Mouse (Mus musculus) kidney, adult 11 months (tissue): ENCODE results near the gene Hoxb1.

Experiments
- DNase-seq: peaks from one replicate; pipeline ENCODE4 v3.0.0; 2022

The Hoxb1 gene

DNA sequence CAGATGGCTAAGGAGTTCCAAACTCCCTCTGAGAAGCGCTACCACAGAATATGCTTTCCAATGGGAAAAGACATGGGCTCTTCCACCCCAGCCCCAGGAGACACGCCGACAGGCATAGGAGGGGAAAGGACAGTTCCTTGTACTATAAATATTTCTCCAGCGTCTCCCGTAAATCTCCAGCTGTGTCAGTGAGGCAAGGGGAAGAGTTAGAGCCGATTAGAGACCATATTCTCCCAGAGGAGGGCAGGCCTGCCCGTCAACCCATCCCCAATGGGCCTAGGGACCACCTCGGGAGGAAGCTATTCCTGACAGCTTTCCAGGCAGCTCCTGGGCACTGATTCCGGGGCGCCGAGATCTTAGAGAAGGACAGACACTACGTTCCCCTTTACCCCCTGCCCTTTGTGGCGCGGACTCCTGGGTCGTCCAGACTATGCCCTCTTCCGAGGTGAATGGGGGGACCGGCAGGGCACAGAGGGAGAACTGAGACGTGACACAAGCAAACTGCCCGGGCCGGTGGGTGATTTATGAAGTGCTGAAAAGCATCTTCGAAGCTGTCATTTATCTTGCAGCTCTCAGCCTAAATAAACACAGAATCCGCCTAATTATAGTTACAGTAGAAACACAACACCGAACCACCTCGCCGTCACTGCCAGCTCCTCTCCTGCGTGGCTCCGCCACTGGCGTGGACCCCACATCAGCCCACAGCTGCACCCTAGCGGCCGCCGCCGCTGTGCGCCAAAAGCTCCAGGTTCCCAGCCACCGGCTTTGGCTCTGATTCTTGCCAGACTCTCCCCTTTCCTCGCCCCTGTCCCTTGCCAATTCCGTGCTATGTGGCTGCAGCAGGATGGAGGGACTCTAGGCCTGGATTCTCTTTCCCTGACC is 41.9 kb downstream of the Hoxb1 start:
- DNase-seq, result peak; percentile 78

DNA sequence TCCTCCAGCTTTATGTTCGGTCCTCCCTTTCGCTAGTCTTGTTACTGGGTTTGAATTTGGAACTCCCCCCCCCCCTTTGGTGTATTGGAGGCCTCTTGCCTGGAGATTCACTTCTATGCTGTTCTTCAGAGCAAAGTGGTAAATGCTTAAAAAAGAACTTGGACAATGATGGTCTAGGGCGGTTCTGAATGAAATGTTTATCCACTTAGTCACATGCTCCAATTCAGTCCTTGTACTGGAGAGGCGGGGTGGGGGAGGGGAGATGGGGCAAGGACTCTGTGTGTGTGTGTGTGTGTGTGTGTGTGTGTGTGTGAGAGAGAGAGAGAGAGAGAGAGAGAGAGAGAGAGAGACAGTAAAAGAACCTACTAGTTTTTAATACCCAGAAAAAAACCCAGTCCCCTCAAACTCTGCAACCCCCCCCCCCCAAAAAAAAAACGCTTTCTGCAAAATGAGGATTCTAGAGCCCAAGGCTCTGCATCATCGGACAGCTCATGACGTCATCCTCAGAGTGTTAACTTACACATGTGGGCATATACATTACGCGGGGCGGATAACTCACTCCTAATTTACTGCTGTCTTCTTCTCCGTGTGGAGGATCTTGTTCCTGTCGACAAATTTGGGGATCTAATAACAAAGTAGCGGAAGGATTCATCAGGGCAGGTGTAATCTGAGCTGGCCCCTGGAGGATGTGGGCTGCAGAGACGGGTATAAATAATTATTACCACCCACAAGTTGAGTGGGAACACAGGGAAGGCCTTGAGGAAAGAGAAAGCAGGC is 42.9 kb downstream of the Hoxb1 start:
- no peak for DNase-seq

DNA sequence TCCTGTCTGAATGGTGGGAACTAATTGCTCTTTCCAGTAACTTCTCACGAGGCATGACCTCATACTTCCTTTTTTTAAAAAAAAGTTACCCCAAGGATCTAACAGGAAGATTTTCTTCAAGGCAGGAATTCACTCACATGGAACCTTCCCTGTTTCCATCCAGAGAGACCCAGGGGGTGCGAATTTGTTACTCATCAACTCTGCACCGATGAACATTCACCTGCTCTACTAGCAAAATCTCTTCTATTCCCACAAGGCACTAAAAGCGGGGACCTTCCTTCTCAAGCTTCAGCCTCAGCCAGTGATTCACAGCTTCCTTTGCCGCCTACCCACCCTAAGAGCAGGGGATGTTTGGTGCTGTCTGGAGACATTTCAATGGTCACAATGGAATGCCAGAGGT is 45.5 kb downstream of the Hoxb1 start:
- DNase-seq, result peak; percentile 78

DNA sequence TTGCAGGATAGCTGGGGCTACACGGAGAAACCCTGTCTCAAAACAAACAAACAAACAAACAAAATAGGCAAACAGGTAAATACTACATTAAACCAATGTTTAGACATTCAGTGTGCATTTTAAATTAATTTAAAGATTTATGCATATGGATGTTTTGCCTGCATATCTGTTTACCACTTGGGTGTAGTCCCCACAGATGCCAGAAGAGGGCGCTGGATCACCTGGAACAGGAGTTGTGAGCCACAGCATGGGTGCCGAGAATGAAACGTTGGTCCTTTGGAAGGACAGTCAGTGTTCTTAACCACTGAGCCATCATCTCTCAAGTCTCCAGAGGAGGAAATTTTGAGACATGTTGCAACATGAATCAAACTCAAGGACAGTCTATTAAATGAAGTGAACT is 46.4 kb downstream of the Hoxb1 start:
- DNase-seq, result no peak

DNA sequence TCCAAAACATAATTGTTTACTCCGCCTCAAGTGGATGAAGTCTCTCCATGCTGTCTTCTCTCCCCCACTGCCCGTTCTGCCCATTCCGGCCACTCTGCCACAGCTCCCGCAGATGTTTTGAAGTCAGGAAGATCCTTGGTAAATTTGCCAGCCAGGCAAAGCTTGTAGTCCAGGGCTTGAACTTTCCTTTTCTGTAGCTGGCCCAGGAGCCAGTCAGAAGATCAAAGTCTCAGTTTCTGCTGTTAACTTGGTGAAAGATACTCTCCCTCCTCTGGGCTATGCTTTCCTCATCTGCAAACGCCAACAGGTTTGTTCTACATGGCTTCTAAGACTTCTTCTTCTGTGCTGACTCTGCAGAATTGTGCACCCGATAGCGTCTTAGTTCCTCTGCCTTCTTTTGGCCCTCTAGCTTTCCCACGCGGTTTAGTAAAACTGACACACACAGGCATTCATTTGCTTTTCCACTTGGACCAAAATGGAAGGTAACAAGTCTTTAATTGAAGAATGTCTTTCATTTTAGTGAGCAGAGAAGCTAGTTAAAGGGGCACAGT is 47.5 kb downstream of the Hoxb1 start:
- no peak for DNase-seq

DNA sequence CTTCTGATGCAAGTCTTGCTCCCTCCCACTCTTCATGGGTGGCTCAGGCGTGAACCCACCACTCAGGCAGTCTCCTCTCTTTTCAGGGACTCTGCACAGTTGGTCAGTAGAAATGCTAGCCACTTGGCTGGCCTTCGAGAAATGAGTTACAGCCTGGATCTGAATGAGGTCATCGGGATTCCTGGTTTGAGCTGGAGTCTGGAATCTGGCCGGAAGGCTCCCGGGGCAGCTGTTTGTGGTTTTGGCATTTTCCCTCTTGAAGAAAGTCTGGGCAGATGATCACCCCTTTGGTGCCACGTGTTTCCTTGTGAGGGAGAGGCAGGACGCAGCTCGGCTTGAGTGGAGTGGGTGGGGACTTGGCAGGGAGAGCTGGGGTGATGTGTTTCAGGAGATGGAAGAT is 48.0 kb downstream of the Hoxb1 start:
- peak; percentile 95 for DNase-seq

DNA sequence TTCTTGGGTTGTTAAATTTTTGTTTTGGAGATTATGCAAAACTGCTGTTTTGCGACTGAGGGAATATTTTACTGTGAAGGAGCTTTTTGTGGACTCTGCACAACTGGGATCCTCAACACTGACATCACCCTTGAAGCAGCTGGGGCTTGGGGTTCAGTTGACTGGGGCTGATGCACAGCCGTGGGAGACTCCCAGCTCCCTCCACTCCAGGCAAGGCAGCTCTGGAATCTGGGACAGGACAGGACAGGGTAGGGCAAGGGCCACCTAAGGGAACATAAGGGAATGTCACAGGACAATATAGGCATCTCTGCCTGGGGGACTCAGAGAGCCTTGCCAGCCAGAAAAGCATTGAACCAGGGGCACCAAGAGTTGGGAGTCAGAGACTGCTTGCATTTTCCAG is 48.5 kb downstream of the Hoxb1 start:
- peak; percentile 29 for DNase-seq
